10 mouse cellular contexts compared by ENCODE assay signal in the genomic region with DNA sequence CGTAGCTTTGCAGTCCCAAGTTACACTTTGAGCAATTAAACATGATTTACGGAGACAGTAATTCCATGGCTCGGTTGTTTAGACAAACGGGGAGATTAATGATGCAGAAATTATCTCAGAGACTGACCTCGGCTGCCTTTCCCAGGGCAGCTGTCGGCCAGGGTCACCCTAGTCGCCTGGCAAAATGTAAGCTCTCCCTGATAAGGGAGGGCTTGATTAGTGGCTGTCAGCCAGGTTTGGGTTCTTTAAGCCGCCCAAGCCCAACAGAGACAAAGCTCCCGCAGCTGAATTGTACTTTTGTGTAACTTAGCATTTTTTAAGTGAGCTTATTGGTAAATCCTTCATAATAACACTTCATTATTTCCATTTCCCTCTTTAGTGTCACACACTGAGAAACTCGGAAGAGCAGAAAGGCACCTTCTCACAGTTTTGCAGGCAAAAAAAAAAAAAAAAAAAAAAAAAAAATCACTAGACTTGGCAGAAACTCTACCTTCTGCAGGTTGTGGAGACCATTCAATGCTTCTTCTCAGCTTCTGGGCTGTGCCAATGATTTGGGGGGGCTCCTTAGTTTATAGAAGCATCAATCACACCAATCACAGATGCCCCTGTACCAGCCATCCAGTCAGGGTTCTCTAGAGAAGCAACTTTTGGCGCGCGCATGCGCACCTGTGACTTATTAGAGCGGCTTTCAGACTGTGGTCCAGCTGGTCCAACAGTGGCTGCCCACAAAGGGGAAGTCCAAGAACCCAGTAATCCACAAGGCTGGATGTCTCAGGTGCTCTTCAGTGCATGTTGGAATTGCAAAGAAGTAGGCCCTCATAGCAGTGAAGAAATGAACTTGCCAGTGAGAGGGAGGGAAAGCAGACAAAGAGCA. TPM values are rescaled to one million over a fixed set of nuclear protein-coding genes. Genes with fewer than 3 reads are reported as not detected.
A peak's percentile ranks its signal among the peaks of the same experiment; 100 is the strongest.
DNase-seq lines count a peak whose midpoint lies in the region; ATAC-seq lines count a peak whose summit lies in the region.
"Had no signal": no experiment of that assay in that cellular context is flagged by ENCODE, and none has a peak within 500 bp of the region (broad histone marks: within the 10 kb centered on the region; RNA-seq: fewer than 3 reads in every experiment).

No protein-coding gene starts in this region.

- no peak overlapping the region; the same call in 1 of the 2 replicates for H3K4me2 ChIP-seq in kidney, embryonic 14.5 days (replicated peaks; ENCODE audit: low read depth, low read length)
- H3K4me2 ChIP-seq in neural tube, embryonic 14.5 days (ENCODE audit: low read depth, low read length): no peak overlapping the region

- no peak overlapping the region for H3K9ac ChIP-seq in kidney, embryonic 14.5 days (ENCODE audit: low read depth, low read length)
- no peak overlapping the region for H3K9ac ChIP-seq in neural tube, embryonic 14.5 days (replicated peaks; ENCODE audit: low read depth, low read length)

- no peak overlapping the region for H3K27ac ChIP-seq in kidney, embryonic 14.5 days (ENCODE audit: low read depth, low read length)
- H3K27ac ChIP-seq in neural tube, embryonic 14.5 days (ENCODE audit: low read depth, low read length): no peak overlapping the region

- H3K36me3 ChIP-seq in kidney, embryonic 14.5 days (ENCODE audit: control insufficient read depth, insufficient read depth, low read length): no peaks in the 10 kb centered on the region
- H3K36me3 ChIP-seq in neural tube, embryonic 14.5 days (ENCODE audit: control insufficient read depth, insufficient read depth, low read length): no peaks in the 10 kb centered on the region

- intact Hi-C loops in gastrocnemius, postnatal 14 days (cut with DNase I; ENCODE audit: low total_unique reads): no loop called here

- 33% methylated on average over 15 of the region's 15 CpGs for WGBS in kidney, embryonic 14.5 days
- 33% methylated on average over 15 of the region's 15 CpGs for WGBS in neural tube, embryonic 14.5 days

- no peaks in the 10 kb centered on the region for H3K9me3 ChIP-seq in kidney, embryonic 14.5 days (ENCODE audit: control insufficient read depth, low read length)
- H3K9me3 ChIP-seq in neural tube, embryonic 14.5 days (ENCODE audit: control insufficient read depth, low read length): no peaks in the 10 kb centered on the region

- ATAC-seq in kidney, embryonic 14.5 days (ENCODE audit: low FRiP score, low TSS enrichment): peak; percentile 91
- peak; percentile 65; the same call in 1 of the 2 replicates for ATAC-seq in neural tube, embryonic 14.5 days (ENCODE audit: low read depth)
- ATAC-seq in frontal cortex, adult (ENCODE audit: low TSS enrichment): no peak

- DNase-seq in gastrocnemius, postnatal 14 days: peak; percentile 12
- no peak for DNase-seq in gastrocnemius, adult 8-10 months (ENCODE audit: low spot score in 2 of 2)
- DNase-seq in embryo, embryonic 11 days: peak; percentile 65
- DNase-seq in thymus, adult 18-20 months: no peak
- DNase-seq in frontal cortex, postnatal 10 days (ENCODE audit: low spot score in 2 of 2): no peak

- H3K4me1 ChIP-seq in kidney, embryonic 14.5 days (ENCODE audit: control insufficient read depth, insufficient read depth, low read length): peaks cover 4% of the 10 kb centered on the region; the same call in 1 of the 2 replicates
- peaks cover 3% of the 10 kb centered on the region; the same call in 1 of the 2 replicates for H3K4me1 ChIP-seq in neural tube, embryonic 14.5 days (ENCODE audit: control insufficient read depth, insufficient read depth, low read length)

- no peak overlapping the region for H3K4me3 ChIP-seq in kidney, embryonic 14.5 days (ENCODE audit: low read length)
- H3K4me3 ChIP-seq in neural tube, embryonic 14.5 days (ENCODE audit: low read depth, low read length): no peak overlapping the region
- H3K4me3 ChIP-seq: myocyte had no signal

- peaks cover 17% of the 10 kb centered on the region; the same call in 1 of the 2 replicates for H3K27me3 ChIP-seq in kidney, embryonic 14.5 days (ENCODE audit: control insufficient read depth, insufficient read depth, low read length)
- H3K27me3 ChIP-seq in neural tube, embryonic 14.5 days (ENCODE audit: control insufficient read depth, insufficient read depth, low read length): no peaks in the 10 kb centered on the region

RNA-seq across cellular contexts. Expression of gene Arg1, which starts 32.0 kb away (rescaled TPM):
- under 1 TPM in 1 of 2 experiments, not detected in 1; 0.23 TPM for total RNA-seq in gastrocnemius, postnatal 14 days (2021)
- under 1 TPM in 1 of 4 experiments, not detected in 3; 0.83 TPM for total RNA-seq in gastrocnemius, adult 8-10 months (2022)
- 3.6 and 4.4 TPM in 2 replicates for polyA plus RNA-seq in kidney, embryonic 14.5 days (2014; fragmentation: Nextera tagmentation; extraction: Ambion mirVana)
- polyA plus RNA-seq in neural tube, embryonic 14.5 days (2014; fragmentation: Nextera tagmentation; extraction: Ambion mirVana): 4.6 and 7.0 TPM in 2 replicates
- total RNA-seq: hematopoietic stem cell, adult 5-6 weeks had no signal
- polyA plus RNA-seq: myocyte had no signal

Comparison
In these comparisons a context has a peak if more than half of its experiments do, and no peak if none do; other contexts are left out.
1. DNase-seq: peak in gastrocnemius, postnatal 14 days (single experiment) and embryo, embryonic 11 days (single experiment); none in gastrocnemius, adult 8-10 months (0 of 2), thymus, adult 18-20 months (0 of 2) and frontal cortex, postnatal 10 days (0 of 2).